Mouse (Mus musculus) liver, adult 2 months (tissue): ENCODE results near the gene Pan3.

Source experiments
- CTCF ChIP-seq: fragments of 200-500 bp; IDR thresholded peaks from 2 replicates; pipeline ENCODE4 v1.5.1; 2011; ENCODE audit warnings: low read depth, low read length, control low read depth
- POLR2A ChIP-seq: fragments of 200-500 bp; IDR thresholded peaks from 2 replicates; pipeline ENCODE4 v1.6.1; 2011; ENCODE audit warnings: low read length, control low read depth; ENCODE audit not compliant: insufficient read depth; ENCODE audit errors: extremely low read depth

DNA sequence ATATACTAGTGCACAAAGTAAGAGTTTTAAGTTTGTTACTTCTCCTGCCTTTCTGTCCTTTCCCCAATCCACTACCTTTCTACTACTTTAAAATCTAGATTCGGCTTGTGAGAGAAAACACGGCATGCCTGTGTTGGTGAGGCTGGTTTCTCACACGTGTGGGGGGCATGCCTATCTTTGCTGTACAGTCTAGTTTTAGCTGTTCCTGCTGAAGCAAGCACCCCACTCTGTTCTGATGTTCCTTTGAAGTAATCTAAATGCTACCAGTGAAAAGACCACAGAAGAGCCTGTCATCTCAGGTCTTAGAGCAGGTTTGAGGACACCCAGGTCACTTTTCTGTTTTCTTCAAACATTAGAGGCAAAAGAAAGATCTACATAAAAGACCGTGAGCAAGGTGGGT, 64.4 kb downstream of the Pan3 start:
- no peak for TF ChIP-seq CTCF
- no peak for TF ChIP-seq POLR2A
